Mouse (Mus musculus) myocyte (in vitro differentiated cells): Measurements from ENCODE around the gene Thap8.

Experiments
- E2F4 ChIP-seq: IDR thresholded peaks from one replicate; pipeline ENCODE4 v1.6.1; 2011; ENCODE audit warnings: mild to moderate bottlenecking, control low read depth, moderate library complexity; ENCODE audit not compliant: insufficient read depth
- MAX ChIP-seq: IDR thresholded peaks from one replicate; pipeline ENCODE4 v1.6.1; 2011; ENCODE audit warnings: low read depth, mild to moderate bottlenecking, control low read depth
- MYOG ChIP-seq, 3 experiments: IDR thresholded peaks; one replicate each; pipeline ENCODE4 v1.6.1; 2011; ENCODE audit warnings: control low read depth in 2 of 3, low read depth in 2 of 3, mild to moderate bottlenecking in 2 of 3; ENCODE audit not compliant: insufficient read length in 2 of 3, control insufficient read depth in 1 of 3, insufficient read depth in 1 of 3
- POLR2A ChIP-seq: IDR thresholded peaks from one replicate; pipeline ENCODE4 v1.6.1; 2011; ENCODE audit warnings: low read depth, mild to moderate bottlenecking, control low read depth, moderate library complexity; ENCODE audit not compliant: insufficient read length
- POLR2AphosphoS2 ChIP-seq: IDR thresholded peaks from one replicate; pipeline ENCODE4 v1.6.1; 2011; ENCODE audit warnings: low read depth, control low read depth; ENCODE audit not compliant: insufficient read length
- REST ChIP-seq: IDR thresholded peaks from one replicate; pipeline ENCODE4 v1.6.1; 2011; ENCODE audit warnings: mild to moderate bottlenecking, control low read depth, moderate library complexity; ENCODE audit not compliant: insufficient read depth, insufficient read length
- TCF12 ChIP-seq: IDR thresholded peaks from one replicate; pipeline ENCODE4 v1.6.1; 2011; ENCODE audit warnings: mild to moderate bottlenecking, control low read depth; ENCODE audit not compliant: poor library complexity, insufficient read depth, severe bottlenecking
- TCF3 ChIP-seq: IDR thresholded peaks from one replicate; pipeline ENCODE4 v1.6.1; 2011; ENCODE audit warnings: low read depth, control low read depth; ENCODE audit not compliant: insufficient read length
- USF1 ChIP-seq: IDR thresholded peaks from one replicate; pipeline ENCODE4 v1.6.1; 2011; ENCODE audit warnings: low read depth, mild to moderate bottlenecking, control low read depth, moderate library complexity

- TF ChIP-seq E2F4 (no peak), REST (no peak), TCF3 (no peak), USF1 (no peak), POLR2A (no peak), TCF12 (no peak), POLR2AphosphoS2 (no peak), MAX (no peak), MYOG (IDR thresholded peaks at IDR 0.05; ENCODE audit: control insufficient read depth in 1 of 3, insufficient read depth in 1 of 3, insufficient read length in 2 of 3, low read depth in 2 of 3) (no peak)
These were observed 45.5 kb upstream of the Thap8 start for GRCm38 (mm10) chr7:30234276-30234858.
